ENCODE assay signal across 18 mouse cellular contexts in the genomic region with DNA sequence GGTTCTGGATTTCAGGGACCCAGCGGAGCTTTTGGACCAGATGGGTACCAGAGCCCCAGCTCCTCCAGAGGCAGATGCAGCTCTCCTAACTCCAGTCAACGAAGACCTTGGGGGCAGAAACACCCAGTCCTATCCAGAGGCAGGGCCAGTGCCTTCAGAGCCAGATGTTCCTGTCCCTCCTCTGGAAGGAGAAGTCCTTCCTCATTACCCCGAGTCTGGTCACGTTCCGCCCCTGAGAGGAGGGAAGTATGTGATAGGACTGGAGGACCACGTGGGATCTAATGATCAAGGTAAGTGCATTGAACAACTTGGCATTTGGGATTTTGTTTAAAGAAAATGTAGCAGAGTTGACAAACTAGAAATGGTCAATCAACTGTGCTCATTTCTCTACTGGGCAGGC. TPM values are rescaled to one million over a fixed set of nuclear protein-coding genes. Genes with fewer than 3 reads are reported as not detected.
A peak's percentile ranks its signal among the peaks of the same experiment; 100 is the strongest.
DNase-seq lines count a peak whose midpoint lies in the region; ATAC-seq lines count a peak whose summit lies in the region.
"Had no signal": no experiment of that assay in that cellular context is flagged by ENCODE, and none has a peak within 500 bp of the region (broad histone marks: within the 10 kb centered on the region; RNA-seq: fewer than 3 reads in every experiment).

No protein-coding gene starts in this region.

- H3K27me3 ChIP-seq in heart, embryonic 10.5 days (ENCODE audit: insufficient read depth, poor library complexity, severe bottlenecking): no peaks in the 10 kb centered on the region
- H3K27me3 ChIP-seq in midbrain, embryonic 11.5 days (ENCODE audit: control insufficient read depth, insufficient read depth, low read length): no peaks in the 10 kb centered on the region
- H3K27me3 ChIP-seq in midbrain, embryonic 15.5 days (replicated peaks): no peaks in the 10 kb centered on the region
- H3K27me3 ChIP-seq: embryonic facial prominence, embryonic 13.5 days; forebrain, embryonic 13.5 days; heart, embryonic 12.5 days had no signal

- no peak overlapping the region for H3K9ac ChIP-seq in midbrain, embryonic 11.5 days (ENCODE audit: low read length)
- no peak overlapping the region for H3K9ac ChIP-seq in midbrain, embryonic 15.5 days
- H3K9ac ChIP-seq: embryonic facial prominence, embryonic 13.5 days; forebrain, embryonic 13.5 days; heart, embryonic 12.5 days; hindbrain, embryonic 14.5 days had no signal

- 91% methylated on average over 6 of the region's 6 CpGs for WGBS in heart, embryonic 10.5 days
- 92% methylated on average over 6 of the region's 6 CpGs for WGBS in midbrain, embryonic 11.5 days
- WGBS in midbrain, embryonic 15.5 days: 96% methylated on average over 6 of the region's 6 CpGs

- no peak overlapping the region for H3K4me3 ChIP-seq in heart, embryonic 10.5 days
- no peak overlapping the region for H3K4me3 ChIP-seq in midbrain, embryonic 11.5 days (ENCODE audit: low read depth, low read length)
- no peak overlapping the region for H3K4me3 ChIP-seq in midbrain, embryonic 15.5 days
- H3K4me3 ChIP-seq: embryonic facial prominence, embryonic 13.5 days; forebrain, embryonic 13.5 days; heart, adult 2 months; heart, embryonic 12.5 days had no signal

- H3K4me2 ChIP-seq in midbrain, embryonic 11.5 days: no peak overlapping the region
- H3K4me2 ChIP-seq in midbrain, embryonic 15.5 days: no peak overlapping the region
- H3K4me2 ChIP-seq: embryonic facial prominence, embryonic 13.5 days; forebrain, embryonic 13.5 days; heart, embryonic 12.5 days; hindbrain, embryonic 14.5 days had no signal

- no peaks in the 10 kb centered on the region for H3K9me3 ChIP-seq in heart, embryonic 10.5 days
- H3K9me3 ChIP-seq in midbrain, embryonic 11.5 days (ENCODE audit: control insufficient read depth, low read length): no peaks in the 10 kb centered on the region
- H3K9me3 ChIP-seq in midbrain, embryonic 15.5 days: no peaks in the 10 kb centered on the region
- H3K9me3 ChIP-seq: embryonic facial prominence, embryonic 13.5 days; forebrain, embryonic 13.5 days; G1E; heart, embryonic 12.5 days had no signal

- peaks cover 73% of the 10 kb centered on the region for H3K4me1 ChIP-seq in heart, embryonic 10.5 days
- peaks cover 4% of the 10 kb centered on the region for H3K4me1 ChIP-seq in midbrain, embryonic 11.5 days (ENCODE audit: control insufficient read depth, insufficient read depth, low read length)
- 0 out of 2 replicates have a peak, but pooled peaks cover 10% of the 10 kb centered on the region for H3K4me1 ChIP-seq in midbrain, embryonic 15.5 days

- peak overlapping the region; percentile 29; the same call in 1 of the 2 replicates for H3K27ac ChIP-seq in heart, embryonic 10.5 days
- no peak overlapping the region for H3K27ac ChIP-seq in midbrain, embryonic 11.5 days (ENCODE audit: low read depth, low read length)
- H3K27ac ChIP-seq in midbrain, embryonic 15.5 days: no peak overlapping the region
- H3K27ac ChIP-seq: embryonic facial prominence, embryonic 13.5 days; forebrain, embryonic 13.5 days; heart, adult 2 months; hindbrain, embryonic 14.5 days had no signal

- H3K36me3 ChIP-seq in heart, embryonic 10.5 days: peaks cover 47% of the 10 kb centered on the region
- no peaks in the 10 kb centered on the region for H3K36me3 ChIP-seq in midbrain, embryonic 11.5 days (ENCODE audit: control insufficient read depth, insufficient read depth, low read length)
- H3K36me3 ChIP-seq in midbrain, embryonic 15.5 days (replicated peaks): no peaks in the 10 kb centered on the region
- H3K36me3 ChIP-seq: G1E had no signal

- DNase-seq in heart, embryonic 10.5 days (ENCODE audit: low spot score): no peak
- no peak for DNase-seq in heart, postnatal 4 days
- peak; percentile 65 for DNase-seq in midbrain, embryonic 11.5 days (ENCODE audit: low spot score, missing footprints)
- peak; percentile 49 for DNase-seq in induced T-regulatory cell, adult 2 months (ENCODE audit: low read depth)
- no peak for DNase-seq in left cerebral cortex, adult 8-10 months (ENCODE audit: low spot score in 2 of 2)
- DNase-seq: cerebellum, adult 11-12 months; cerebellum, adult 9-10 months; cerebellum, postnatal 25 days; heart, adult 2 months; heart, postnatal 36 days had no signal

- ATAC-seq in midbrain, embryonic 11.5 days (ENCODE audit: low FRiP score): no peak
- no peak for ATAC-seq in midbrain, embryonic 15.5 days (replicated peaks)
- no peak for ATAC-seq in activated CD4-positive, CD25-positive, alpha-beta regulatory T cell, adult 4 months
- ATAC-seq: forebrain, embryonic 13.5 days; intestine, embryonic 16.5 days had no signal

RNA-seq across cellular contexts. Expression of a gene that starts 17.6 kb away (rescaled TPM):
- polyA plus RNA-seq in heart, embryonic 10.5 days (2016; fragmentation: Nextera tagmentation; extraction: Ambion mirVana): 169 and 250 TPM in 2 replicates
- total RNA-seq in heart, postnatal 4 days (2021): 100 to 1,000 TPM; 118 to 125 TPM
- 30.0 and 32.2 TPM in 2 replicates for polyA plus RNA-seq in midbrain, embryonic 11.5 days (2014; fragmentation: Nextera tagmentation; extraction: Ambion mirVana)
- 41.0 and 44.4 TPM in 2 replicates for polyA plus RNA-seq in midbrain, embryonic 15.5 days (2015; fragmentation: Nextera tagmentation; extraction: Ambion mirVana)
- total RNA-seq in left cerebral cortex, adult 8-10 months (2022): 1 to 10 TPM; 2.1 to 4.1 (median 3.3) TPM
- 1 to 10 TPM; 1.1 to 2.9 TPM for polyA plus RNA-seq in activated CD4-positive, CD25-positive, alpha-beta regulatory T cell, adult 4 months (2017; shearing (Covaris generic))

RNA-seq across cellular contexts. Expression of a gene that starts 55.0 kb away (rescaled TPM):
- polyA plus RNA-seq in heart, embryonic 10.5 days (2016; fragmentation: Nextera tagmentation; extraction: Ambion mirVana): 182 and 196 TPM in 2 replicates
- total RNA-seq in heart, postnatal 4 days (2021): 10 to 100 TPM; 83.7 to 84.1 TPM
- 277 and 280 TPM in 2 replicates for polyA plus RNA-seq in midbrain, embryonic 11.5 days (2014; fragmentation: Nextera tagmentation; extraction: Ambion mirVana)
- polyA plus RNA-seq in midbrain, embryonic 15.5 days (2015; fragmentation: Nextera tagmentation; extraction: Ambion mirVana): 135 and 137 TPM in 2 replicates
- total RNA-seq in left cerebral cortex, adult 8-10 months (2022): 10 to 100 TPM; 44.3 to 47.0 (median 44.6) TPM
- 100 to 1,000 TPM; 142 to 157 TPM for polyA plus RNA-seq in activated CD4-positive, CD25-positive, alpha-beta regulatory T cell, adult 4 months (2017; shearing (Covaris generic))

Comparison
In these comparisons a context has a peak if more than half of its experiments do, and no peak if none do; other contexts are left out.
1. DNase-seq: peak in midbrain, embryonic 11.5 days (single experiment) and induced T-regulatory cell, adult 2 months (single experiment); none in heart, embryonic 10.5 days (single experiment), heart, postnatal 4 days (single experiment) and left cerebral cortex, adult 8-10 months (0 of 2).